Mouse (Mus musculus): Measurements from ENCODE around the gene Vps8. TPM values are rescaled to one million over a fixed set of nuclear protein-coding genes. Genes with fewer than 3 reads are reported as not detected.

Vps8 gene
- total RNA-seq, 4 experiments from 2014 or later: 7.1 to 8.4 (median 7.6) TPM

- no peak for DNase-seq (ENCODE audit: low spot score in 2 of 2)
These were observed 124.5 kb downstream of the Vps8 start for GRCm38 (mm10) chr16:21547446-21547845.

- DNase-seq (ENCODE audit: low spot score in 2 of 2): no peak
These were observed 126.8 kb downstream of the Vps8 start for GRCm38 (mm10) chr16:21549751-21550150.

- DNase-seq (ENCODE audit: low spot score in 2 of 2): no peak
These were observed 127.5 kb downstream of the Vps8 start for GRCm38 (mm10) chr16:21550453-21550852.

GRCm38 (mm10) chr16:21553506-21553905 is 130.6 kb downstream of the Vps8 start:
- no peak for DNase-seq (ENCODE audit: low spot score in 2 of 2)

GRCm38 (mm10) chr16:21562625-21563300 is 139.8 kb downstream of the Vps8 start:
- DNase-seq (ENCODE audit: low spot score in 2 of 2): no peak

- DNase-seq (ENCODE audit: low spot score in 2 of 2): no peak
These were observed 140.4 kb downstream of the Vps8 start for GRCm38 (mm10) chr16:21563322-21563721.

- DNase-seq (ENCODE audit: low spot score in 2 of 2): no peak
These were observed 144.2 kb downstream of the Vps8 start for GRCm38 (mm10) chr16:21567093-21567492.

GRCm38 (mm10) chr16:21569952-21570351 is 147.0 kb downstream of the Vps8 start:
- no peak for DNase-seq (ENCODE audit: low spot score in 2 of 2)

- DNase-seq (ENCODE audit: low spot score in 2 of 2): no peak
These were observed 147.9 kb downstream of the Vps8 start for GRCm38 (mm10) chr16:21570786-21571185.

GRCm38 (mm10) chr16:21576000-21576420 is 153.1 kb downstream of the Vps8 start:
- DNase-seq (ENCODE audit: low spot score in 2 of 2): no peak

GRCm38 (mm10) chr16:21589110-21589509 is 166.2 kb downstream of the Vps8 start:
- no peak for DNase-seq (ENCODE audit: low spot score in 2 of 2)

- DNase-seq (ENCODE audit: low spot score in 2 of 2): no peak
These were observed 167.9 kb downstream of the Vps8 start for GRCm38 (mm10) chr16:21590806-21591205.

- no peak for DNase-seq (ENCODE audit: low spot score in 2 of 2)
These were observed 168.6 kb downstream of the Vps8 start for GRCm38 (mm10) chr16:21591511-21591910.

GRCm38 (mm10) chr16:21595539-21595938 is 172.6 kb downstream of the Vps8 start:
- DNase-seq (ENCODE audit: low spot score in 2 of 2): no peak

- DNase-seq (ENCODE audit: low spot score in 2 of 2): no peak
These were observed 181.4 kb downstream of the Vps8 start for GRCm38 (mm10) chr16:21604354-21604753.

- no peak for DNase-seq (ENCODE audit: low spot score in 2 of 2)
These were observed 183.5 kb downstream of the Vps8 start for GRCm38 (mm10) chr16:21606249-21607020.

GRCm38 (mm10) chr16:21607021-21607650 is 184.2 kb downstream of the Vps8 start:
- no peak for DNase-seq (ENCODE audit: low spot score in 2 of 2)

GRCm38 (mm10) chr16:21607651-21608040 is 184.7 kb downstream of the Vps8 start:
- no peak for DNase-seq (ENCODE audit: low spot score in 2 of 2)

- no peak for DNase-seq (ENCODE audit: low spot score in 2 of 2)
These were observed 185.4 kb downstream of the Vps8 start for GRCm38 (mm10) chr16:21608176-21608865.

GRCm38 (mm10) chr16:21610473-21610872 is 187.6 kb downstream of the Vps8 start:
- DNase-seq (ENCODE audit: low spot score in 2 of 2): no peak

- peak in 1 of 2 experiments; percentile 31 for DNase-seq (ENCODE audit: low spot score in 2 of 2)
These were observed 192.9 kb downstream of the Vps8 start for GRCm38 (mm10) chr16:21615802-21616201.

- no peak for DNase-seq (ENCODE audit: low spot score in 2 of 2)
These were observed 197.7 kb downstream of the Vps8 start for GRCm38 (mm10) chr16:21620630-21621029.

All from gastrocnemius, adult 8-10 months (tissue).